Mouse (Mus musculus) gastrocnemius, postnatal 14 days (tissue): ENCODE data around the gene Zbp1. TPM values are rescaled to one million over a fixed set of nuclear protein-coding genes. Genes with fewer than 3 reads are reported as not detected.

Experiments
- DNase-seq: peaks from one replicate; pipeline ENCODE4 v3.0.0; 2021; ENCODE audit warnings: mixed read lengths
- intact Hi-C: fragments of 180-260 bp; cut with DNase I; formaldehyde crosslinking; loops from one replicate; pipeline ENCODE4 v1.15.1; 2025; ENCODE audit warnings: low total_unique reads
- total RNA-seq, 2 experiments: library from RNA; stranded (reverse); gene quantifications; 2 replicates each; pipeline ENCODE4 v1.2.3; 2021

The Zbp1 gene
- total RNA-seq, 2 experiments from 2014 or later: not detected

DNA sequence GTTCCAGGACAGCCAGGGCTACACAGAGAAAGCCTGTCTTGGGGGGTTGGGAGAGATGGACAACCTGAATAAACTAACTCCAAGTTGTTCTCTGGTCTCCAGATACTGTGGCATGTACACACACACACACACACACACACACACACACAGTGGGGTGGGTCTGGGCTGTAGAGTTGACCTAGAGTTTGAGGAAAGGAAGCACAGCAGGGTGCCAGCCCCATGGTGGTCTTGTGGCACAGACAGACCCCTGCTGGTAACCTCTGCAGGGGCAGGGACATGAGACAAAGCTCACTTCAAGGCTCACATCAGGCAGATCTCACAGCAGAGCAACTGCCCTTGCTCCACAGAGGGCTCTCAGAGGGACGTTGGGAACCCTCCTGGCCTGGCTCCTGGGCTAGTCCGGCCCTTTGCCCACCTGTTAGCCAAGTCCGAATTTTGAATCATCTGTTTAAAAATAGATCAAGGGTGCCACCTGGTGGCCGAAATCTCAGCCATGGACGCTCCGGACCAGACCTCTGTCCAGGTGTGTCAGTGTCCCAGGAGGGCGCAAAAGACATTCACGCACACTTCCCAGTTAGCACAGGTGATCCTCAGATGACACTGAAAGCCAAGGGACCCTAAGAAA lies 34.8 kb downstream of the Zbp1 start:
- intact Hi-C loops: loop anchor here (2.0 kb wide), 1 partner anchor 77 kb away; no protein-coding TSS in a partner anchor
- peak; percentile 64 for DNase-seq

- no peak for DNase-seq
- intact Hi-C loops: loop anchor here (2.0 kb wide), 1 partner anchor 77 kb away; no protein-coding TSS in a partner anchor
Measured at GRCm38 (mm10) chr2:173183311-173183710, 35.4 kb downstream of the Zbp1 start.

- intact Hi-C loops: loop anchor here (2.0 kb wide), 1 partner anchor 76 kb away; no protein-coding TSS in a partner anchor
- DNase-seq: no peak
Measured at GRCm38 (mm10) chr2:173182796-173183195, 35.9 kb downstream of the Zbp1 start.

- intact Hi-C loops: loop anchor here (2.0 kb wide), 1 partner anchor 75 kb away; no protein-coding TSS in a partner anchor
- DNase-seq: no peak
Measured at GRCm38 (mm10) chr2:173181901-173182300, 36.8 kb downstream of the Zbp1 start.

DNA sequence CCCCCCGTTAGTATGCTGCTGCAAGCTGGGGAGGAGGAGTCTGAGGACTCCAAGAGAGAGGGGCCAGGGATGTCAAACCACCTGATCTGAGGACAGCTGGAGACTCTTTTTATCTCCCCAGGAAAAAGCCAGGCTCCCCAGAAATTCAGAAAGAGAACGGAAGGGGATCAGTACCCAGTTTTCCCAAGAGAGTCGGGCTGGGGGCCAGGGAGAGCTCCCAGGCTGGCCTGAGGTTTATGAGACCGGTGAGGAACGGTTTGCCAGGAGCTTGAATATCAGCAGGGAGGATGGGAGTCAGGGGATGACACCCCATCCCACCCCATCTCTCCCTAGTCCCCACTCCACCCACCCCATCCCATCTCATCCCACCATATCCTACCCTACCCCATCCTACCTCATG lies 37.2 kb downstream of the Zbp1 start:
- intact Hi-C loops: no loop called here
- DNase-seq: no peak

DNA sequence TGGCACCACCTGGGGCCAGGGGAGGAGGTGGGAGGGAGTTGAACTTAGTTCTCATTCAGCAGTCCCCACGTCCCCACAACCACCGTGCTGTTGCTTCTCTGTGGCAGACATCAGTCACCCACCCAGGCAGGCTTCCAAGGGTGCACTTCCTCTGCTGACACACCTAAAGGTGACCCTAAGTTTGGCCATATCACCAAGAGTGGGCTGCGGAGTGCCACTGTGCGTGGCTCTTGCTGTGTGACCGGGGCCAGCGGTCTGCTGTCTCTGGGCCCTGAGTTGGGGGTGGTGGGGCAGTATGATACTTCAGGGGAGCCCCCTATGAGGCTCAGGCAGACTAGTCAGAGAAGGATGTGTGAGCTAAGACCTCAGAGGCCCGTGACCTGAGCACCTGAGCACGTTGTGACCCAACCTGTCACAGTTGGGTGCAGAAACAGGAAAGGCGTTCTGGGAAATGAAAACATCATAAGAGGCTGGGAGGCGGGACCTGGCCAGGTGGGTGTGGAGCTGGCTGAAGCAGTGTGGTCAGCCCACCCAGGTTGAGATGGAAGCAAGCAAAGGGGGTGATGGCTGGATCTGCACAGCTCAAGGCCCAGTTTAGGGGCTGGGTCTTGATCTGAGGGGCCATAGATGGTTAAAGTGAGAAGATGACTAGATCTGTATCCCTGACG lies 37.9 kb downstream of the Zbp1 start:
- DNase-seq: no peak

GRCm38 (mm10) chr2:173180026-173180425 lies 38.7 kb downstream of the Zbp1 start:
- DNase-seq: no peak
- intact Hi-C loops: no loop called here

More for the DNA sequence above, 37.9 kb downstream of the Zbp1 start:
- intact Hi-C loops: no loop called here

- intact Hi-C loops: no loop called here
- no peak for DNase-seq
Measured at GRCm38 (mm10) chr2:173179046-173179445, 39.7 kb downstream of the Zbp1 start.

DNA sequence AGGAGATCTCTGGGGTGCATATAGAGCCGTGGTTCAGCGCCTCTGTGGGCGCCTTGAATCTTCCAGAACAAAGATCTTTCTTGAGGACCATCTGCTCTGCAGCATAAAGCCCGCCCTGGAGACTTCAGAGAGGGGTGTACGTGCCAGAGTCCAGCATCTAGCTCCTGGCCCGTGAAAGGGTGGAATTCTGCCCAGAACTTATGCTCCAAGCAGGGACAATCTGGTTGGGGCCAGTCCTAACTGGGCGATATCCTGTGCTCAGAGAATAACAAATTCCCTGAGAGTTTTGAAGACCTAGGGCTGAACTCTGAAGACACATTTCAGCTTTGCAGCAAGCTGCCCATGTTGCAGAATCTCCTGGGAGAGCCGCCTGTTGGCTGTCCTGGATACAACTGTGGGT lies 40.8 kb downstream of the Zbp1 start:
- DNase-seq: no peak
- intact Hi-C loops: no loop called here

DNA sequence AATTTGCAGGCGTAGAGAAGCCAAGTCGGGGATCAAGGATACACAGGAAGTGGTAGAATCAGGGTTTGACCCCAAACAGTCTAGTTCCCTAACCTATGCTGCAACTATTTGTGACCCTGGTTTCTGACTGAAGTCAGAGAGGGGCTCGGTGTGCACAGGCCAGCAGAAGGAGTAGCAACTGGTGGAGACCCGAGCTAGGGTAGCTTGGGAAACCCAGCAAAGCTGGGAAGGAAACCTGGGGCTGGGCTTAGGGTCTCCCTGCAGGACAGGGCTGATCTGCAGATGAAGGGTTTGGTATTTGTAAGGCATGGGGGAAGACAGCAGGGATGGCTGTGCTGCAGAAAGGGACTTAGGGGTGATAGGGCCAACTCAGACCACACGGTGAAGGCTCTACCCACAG lies 41.2 kb downstream of the Zbp1 start:
- intact Hi-C loops: no loop called here
- no peak for DNase-seq

DNA sequence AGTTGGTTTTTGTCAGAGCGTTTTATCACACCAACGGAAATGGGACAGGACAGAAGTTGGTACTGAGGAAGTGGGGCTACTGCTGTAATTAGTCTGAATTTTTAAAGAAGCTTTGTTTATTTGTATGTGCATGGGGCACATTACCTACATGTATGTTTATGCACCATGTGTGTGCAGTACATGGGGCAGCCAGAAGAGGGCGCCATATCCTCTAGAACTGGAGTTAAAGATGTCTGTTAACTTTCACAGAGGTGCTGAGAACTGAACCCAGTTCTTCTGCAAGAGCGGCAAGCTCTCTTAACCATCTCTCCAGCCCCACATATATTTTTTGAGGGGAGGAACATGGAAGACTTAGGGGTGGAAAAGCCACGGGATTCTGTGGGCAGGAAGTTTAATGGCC lies 43.0 kb downstream of the Zbp1 start:
- no peak for DNase-seq
- intact Hi-C loops: no loop called here

DNA sequence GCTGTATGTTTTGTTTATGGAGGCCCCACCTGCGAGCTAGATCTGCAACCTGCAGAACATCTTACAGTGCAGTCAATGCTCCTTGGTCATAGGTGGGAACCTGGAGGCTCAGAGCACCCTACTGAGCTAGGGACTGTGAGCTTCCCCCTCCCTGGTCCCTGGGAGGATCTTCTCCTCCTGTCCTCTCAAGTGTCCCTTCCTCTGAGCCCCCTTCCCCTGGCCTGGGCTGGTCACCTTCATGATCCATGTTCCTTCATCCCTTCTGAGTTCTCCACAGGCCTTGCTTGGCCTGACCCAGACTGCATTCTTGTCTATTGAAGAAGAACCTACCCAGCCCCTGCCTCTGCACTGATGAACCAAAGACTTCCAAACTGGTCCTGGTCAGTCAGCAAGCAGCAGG lies 44.2 kb downstream of the Zbp1 start:
- intact Hi-C loops: no loop called here
- no peak for DNase-seq

GRCm38 (mm10) chr2:173173521-173174511 lies 44.9 kb downstream of the Zbp1 start:
- intact Hi-C loops: no loop called here
- no peak for DNase-seq

DNA sequence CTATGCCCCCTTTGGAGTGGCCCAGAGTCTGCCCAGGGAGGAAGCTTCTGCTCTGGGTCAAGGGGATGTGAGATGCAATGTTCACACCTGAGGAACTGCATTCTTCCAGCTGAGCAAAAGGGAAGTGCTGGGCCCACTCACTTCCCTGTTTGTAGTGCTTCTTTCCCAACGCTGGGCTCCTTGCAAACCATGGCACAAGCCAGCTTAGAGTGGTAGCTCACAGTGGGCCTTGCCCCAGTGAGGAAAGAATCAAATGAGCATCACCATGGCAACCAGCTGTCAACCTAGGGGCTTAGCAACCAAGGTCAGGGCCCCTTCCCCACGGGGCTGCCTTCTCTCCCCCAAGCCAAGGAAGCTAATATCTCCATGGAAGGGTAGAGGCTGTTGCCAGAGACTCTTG lies 45.7 kb downstream of the Zbp1 start:
- DNase-seq: no peak

DNA sequence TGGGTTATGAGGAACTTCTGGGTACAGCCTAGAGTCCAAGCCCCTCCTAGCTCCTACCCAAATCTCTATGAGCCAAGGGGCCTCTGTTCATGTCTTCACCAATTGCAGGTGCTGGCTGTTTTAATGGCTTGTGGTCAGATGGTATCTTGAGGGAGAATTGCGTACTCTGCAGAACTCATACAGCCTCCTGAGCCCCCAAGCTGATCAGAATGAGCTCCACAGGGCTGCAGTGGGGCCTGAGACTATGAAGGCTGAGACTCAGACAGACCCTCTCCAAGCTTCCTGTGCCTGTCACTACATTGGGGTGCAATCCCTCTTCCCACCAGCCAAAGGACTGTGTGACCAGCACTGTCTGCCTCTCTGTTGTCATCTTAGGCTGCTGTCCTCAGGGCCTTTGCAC lies 46.3 kb downstream of the Zbp1 start:
- intact Hi-C loops: no loop called here
- no peak for DNase-seq

More for the DNA sequence above, 45.7 kb downstream of the Zbp1 start:
- intact Hi-C loops: no loop called here

DNA sequence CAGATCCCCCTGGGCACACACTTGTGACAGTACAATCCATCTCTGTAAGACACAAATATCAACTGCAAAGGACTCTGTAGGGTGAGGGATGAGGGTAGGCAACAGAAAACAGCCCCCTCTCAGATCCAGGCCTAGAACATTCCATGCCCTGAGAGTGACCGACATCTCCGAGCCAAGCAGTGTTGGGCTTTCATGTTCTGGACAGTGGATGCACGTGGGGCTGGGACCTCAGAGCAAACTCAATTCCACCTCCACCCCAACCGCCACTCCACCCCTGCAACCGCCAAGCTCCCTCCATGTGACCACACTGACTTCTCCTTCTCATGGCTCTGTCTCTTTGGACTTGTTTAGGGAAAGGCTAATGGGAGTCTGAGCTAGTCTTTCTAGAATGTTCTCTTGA lies 46.8 kb downstream of the Zbp1 start:
- intact Hi-C loops: no loop called here
- no peak for DNase-seq

GRCm38 (mm10) chr2:173171470-173171869 lies 47.3 kb downstream of the Zbp1 start:
- DNase-seq: peak; percentile 69
- intact Hi-C loops: no loop called here

GRCm38 (mm10) chr2:173170715-173171114 lies 48.0 kb downstream of the Zbp1 start:
- no peak for DNase-seq
- intact Hi-C loops: no loop called here

- intact Hi-C loops: no loop called here
Measured at GRCm38 (mm10) chr2:173170081-173170480, 48.6 kb downstream of the Zbp1 start.

DNA sequence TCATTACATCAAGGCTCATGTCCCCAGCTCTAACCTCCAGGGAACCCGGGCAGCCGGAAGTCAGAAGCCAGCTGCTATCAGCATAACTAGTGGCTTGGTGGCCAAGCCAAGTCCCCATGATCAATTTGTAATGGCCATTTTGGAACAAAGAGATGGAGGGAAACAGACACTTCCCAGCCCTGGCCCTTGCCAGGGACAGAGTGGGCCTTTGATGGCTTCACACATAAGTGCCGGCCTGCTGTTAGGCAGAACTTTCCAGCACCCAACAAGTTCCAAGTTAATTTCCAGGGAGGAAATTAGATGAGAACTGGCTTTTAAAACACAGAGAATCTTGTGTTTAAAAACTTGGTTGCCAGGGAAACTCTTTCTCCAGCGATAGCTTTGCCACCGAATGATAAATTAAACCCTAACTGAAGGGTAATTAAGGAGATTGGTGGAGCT lies 50.3 kb downstream of the Zbp1 start:
- peak; percentile 60 for DNase-seq
- intact Hi-C loops: no loop called here

More at GRCm38 (mm10) chr2:173170081-173170480, 48.6 kb downstream of the Zbp1 start:
- DNase-seq: no peak
